Mouse (Mus musculus) lung, postnatal 0 days (tissue): ENCODE data around the gene Syngr1. TPM values are rescaled to one million over a fixed set of nuclear protein-coding genes. Genes with fewer than 3 reads are reported as not detected.

Source experiments
- ATAC-seq: fragments of 200-750 bp; cut with Nextera tagmentation; 2 replicates; pipeline ENCODE4 v1.8.0; 2017; ENCODE audit warnings: moderate library complexity
- DNase-seq: peaks from one replicate; pipeline ENCODE4 v3.0.0-alpha.2; 2016; ENCODE audit warnings: low spot score
- H3K27ac ChIP-seq: fragments of 300-500 bp; sonication (generic); 2 replicates; pipeline ENCODE4 v1.5.1; 2014; ENCODE audit warnings: antibody characterized with exemption, mild to moderate bottlenecking, low read length, mixed read lengths
- H3K27me3 ChIP-seq: fragments of 300-500 bp; sonication (generic); replicated peaks from 2 replicates; pipeline ENCODE4 v1.6.1; 2014; ENCODE audit warnings: low read length, mixed read lengths; ENCODE audit not compliant: insufficient read depth
- H3K36me3 ChIP-seq: fragments of 300-500 bp; sonication (generic); 2 replicates; pipeline ENCODE4 v1.6.1; 2014; ENCODE audit warnings: low read length, mixed read lengths; ENCODE audit not compliant: insufficient read depth
- H3K4me1 ChIP-seq: fragments of 300-500 bp; sonication (generic); 2 replicates; pipeline ENCODE4 v1.6.1; 2014; ENCODE audit warnings: antibody characterized with exemption, low read depth, low read length, mixed read lengths; ENCODE audit not compliant: insufficient read depth
- H3K4me2 ChIP-seq: fragments of 300-500 bp; sonication (generic); replicated peaks from 2 replicates; pipeline ENCODE4 v1.6.1; 2014; ENCODE audit warnings: low read depth, mild to moderate bottlenecking, low read length, moderate library complexity, mixed read lengths
- H3K4me3 ChIP-seq: fragments of 300-500 bp; sonication (generic); 2 replicates; pipeline ENCODE4 v1.5.1; 2014; ENCODE audit warnings: low read depth, low read length
- H3K9ac ChIP-seq: fragments of 300-500 bp; sonication (generic); replicated peaks from 2 replicates; pipeline ENCODE4 v1.6.1; 2014; ENCODE audit warnings: low read depth, mild to moderate bottlenecking
- H3K9me3 ChIP-seq: fragments of 300-500 bp; sonication (generic); 2 replicates; pipeline ENCODE4 v1.6.1; 2016; ENCODE audit warnings: low read length, mixed read lengths
- CTCF ChIP-seq: IDR thresholded peaks from 2 replicates; pipeline ENCODE4 v1.5.1; 2016; ENCODE audit warnings: antibody characterized with exemption, mild to moderate bottlenecking
- EP300 ChIP-seq: IDR thresholded peaks from 2 replicates; pipeline ENCODE4 v1.6.1; 2016; ENCODE audit warnings: antibody characterized with exemption, mild to moderate bottlenecking, control low read depth
- WGBS: fragments of 180-500 bp; shearing (Covaris S2); extraction: QIAGEN DNeasy Blood & Tissue Kit; methylation state at CpG from one replicate; pipeline ENCODE4 v1.1.7; 2014; 5-methylcytosine and 5-hydroxymethylcytosine counted together
- polyA plus RNA-seq: library from polyadenylated mRNA; unstranded; fragments of >200 nt; fragmentation: Nextera tagmentation; extraction: Ambion mirVana; gene quantifications from 2 replicates; pipeline ENCODE4 v1.2.1, GENCODE M21; 2015

Gene Syngr1
- polyA plus RNA-seq, 1 experiment from 2014 or later = 34.4 TPM

DNA sequence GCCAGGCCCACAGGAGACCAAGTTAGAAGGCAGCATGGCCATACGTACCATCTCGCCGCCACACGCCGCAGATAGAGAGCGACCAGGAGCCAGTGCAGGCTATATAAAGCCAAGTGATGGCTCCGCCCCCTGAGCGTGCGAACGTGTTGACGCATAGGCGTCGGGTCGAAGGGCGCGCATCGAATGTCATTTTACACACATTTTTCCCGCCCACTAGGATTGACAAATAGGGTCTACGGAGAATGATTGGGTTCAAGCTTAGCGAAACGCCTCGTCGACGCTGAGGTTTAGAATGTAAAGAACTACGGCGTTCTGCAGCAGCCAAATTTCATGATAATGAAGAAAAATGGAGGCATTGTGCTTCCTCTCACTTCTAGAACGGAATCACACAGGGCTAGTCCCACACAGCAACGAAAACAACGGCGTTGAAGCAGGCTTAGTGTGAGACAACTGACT, 7.8 kb upstream of the Syngr1 start:
- whole genome bisulfite sequencing = 0% methylated on average over 30 of the region's 30 CpGs
- Histone ChIP-seq H3K9me3 (no peaks in the 10 kb centered on the region), H3K4me1 (peaks cover 13% of the 10 kb centered on the region; the same call in 1 of the 2 replicates), H3K4me3 (peak overlapping the region; percentile 68), H3K36me3 (peaks cover 21% of the 10 kb centered on the region), H3K27me3 (no peaks in the 10 kb centered on the region), H3K9ac (peak overlapping the region; percentile 62), H3K27ac (peak overlapping the region; percentile 95), H3K4me2 (peak overlapping the region; percentile 72)
- DNase-seq (peak; percentile 99), ATAC-seq (peak; percentile 97)
- TF ChIP-seq EP300 (peak; percentile 86), CTCF (peak; percentile 49)

DNA sequence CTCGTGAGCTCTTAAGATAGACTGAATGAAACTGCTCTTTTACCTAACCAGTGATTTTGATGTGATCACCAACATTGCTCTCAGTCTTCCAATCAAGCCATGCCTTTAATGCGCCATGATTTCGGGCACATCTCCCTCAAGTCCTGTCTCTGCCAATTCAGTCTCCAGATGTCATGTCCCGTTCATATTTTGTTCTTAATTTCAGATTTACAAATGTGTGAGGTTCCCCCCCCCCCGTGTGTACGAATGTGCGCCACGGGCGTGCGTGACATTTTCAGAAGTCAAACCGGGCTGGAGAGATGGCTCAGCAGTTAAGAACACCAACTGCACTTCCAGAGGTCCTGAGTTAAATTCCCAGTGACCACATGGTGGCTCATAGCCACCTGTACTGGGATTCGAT, 7.4 kb upstream of the Syngr1 start:
- Histone ChIP-seq H3K36me3 (peaks cover 18% of the 10 kb centered on the region; the same call in 1 of the 2 replicates), H3K4me2 (peak overlapping the region; percentile 72), H3K4me1 (peaks cover 13% of the 10 kb centered on the region; the same call in 1 of the 2 replicates), H3K9ac (peak overlapping the region; percentile 44), H3K9me3 (no peaks in the 10 kb centered on the region), H3K27me3 (no peaks in the 10 kb centered on the region), H3K27ac (peak overlapping the region; percentile 95), H3K4me3 (peak overlapping the region; percentile 68)
- under 1% methylated on average over 12 of the region's 12 CpGs for WGBS
- DNase-seq (no peak), ATAC-seq (peak; percentile 18)
- no peak for TF ChIP-seq EP300
- no peak for TF ChIP-seq CTCF

DNA sequence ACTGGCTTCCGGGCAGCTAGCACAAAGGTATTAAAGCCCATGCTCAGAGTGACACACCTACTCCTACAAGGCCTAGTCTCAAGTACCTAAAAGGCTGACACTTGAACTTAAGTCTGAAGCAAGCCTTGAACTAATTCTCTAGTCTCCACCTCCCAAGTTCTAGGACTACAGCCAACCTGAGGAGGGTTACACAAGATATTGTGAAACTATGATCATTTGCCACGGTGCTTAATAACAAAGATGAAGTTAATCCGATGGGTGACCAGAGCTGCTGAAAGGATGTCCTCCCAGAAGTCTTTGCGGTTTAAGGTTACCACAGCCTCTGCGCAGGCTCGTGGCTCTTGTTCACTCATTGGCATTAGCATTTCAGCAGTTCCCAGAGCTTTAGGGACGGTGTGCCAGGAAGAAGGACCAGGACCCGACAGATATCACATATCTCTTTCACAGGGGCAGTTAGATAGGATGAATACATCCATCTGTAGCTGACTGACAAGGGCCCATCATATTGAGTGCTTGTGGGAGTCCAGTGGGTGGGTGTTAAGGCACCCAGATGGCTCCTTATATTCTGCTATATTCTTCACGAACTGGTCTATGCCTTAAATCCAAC, 3.6 kb upstream of the Syngr1 start:
- Histone ChIP-seq H3K9ac (no peak overlapping the region), H3K4me2 (no peak overlapping the region), H3K36me3 (no peaks in the 10 kb centered on the region), H3K27ac (no peak overlapping the region), H3K27me3 (peaks cover 15% of the 10 kb centered on the region), H3K4me3 (no peak overlapping the region), H3K4me1 (peaks cover 1% of the 10 kb centered on the region; the same call in 1 of the 2 replicates), H3K9me3 (no peaks in the 10 kb centered on the region)
- 68% methylated on average over 9 of the region's 9 CpGs for WGBS
- TF ChIP-seq EP300 = no peak
- no peak for TF ChIP-seq CTCF
- DNase-seq (no peak), ATAC-seq (no peak)

DNA sequence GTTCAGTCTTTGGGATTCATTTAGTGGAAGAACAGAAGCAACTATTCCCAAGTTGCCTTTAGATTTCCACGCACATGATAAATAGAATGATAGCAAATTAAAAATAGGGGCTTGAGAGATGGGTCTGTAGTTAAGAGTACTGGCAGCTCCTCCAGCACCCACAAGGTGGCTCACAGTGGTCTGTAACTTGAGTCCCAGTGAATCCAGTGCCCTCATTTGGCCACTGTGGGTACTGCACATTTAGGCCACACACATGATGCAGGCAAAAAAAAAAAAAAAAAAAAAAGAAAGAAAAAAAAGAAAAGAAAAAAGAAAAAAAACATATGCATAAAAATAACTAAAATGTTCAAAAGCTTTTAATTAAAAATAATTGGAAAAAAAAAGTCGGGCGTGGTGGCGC, 2.5 kb upstream of the Syngr1 start:
- no peak overlapping the region for H3K4me2 ChIP-seq
- H3K4me1 ChIP-seq = no peaks in the 10 kb centered on the region
- TF ChIP-seq EP300 (no peak), CTCF (peak; percentile 93)
- H3K9me3 ChIP-seq = no peaks in the 10 kb centered on the region
- 34% methylated on average over 4 of the region's 4 CpGs for WGBS
- H3K36me3 ChIP-seq = no peaks in the 10 kb centered on the region
- DNase-seq = peak; percentile 93
- no peak overlapping the region for H3K9ac ChIP-seq
- peaks cover 16% of the 10 kb centered on the region for H3K27me3 ChIP-seq
- no peak overlapping the region for H3K27ac ChIP-seq
- no peak overlapping the region for H3K4me3 ChIP-seq
- ATAC-seq = peak; percentile 63

DNA sequence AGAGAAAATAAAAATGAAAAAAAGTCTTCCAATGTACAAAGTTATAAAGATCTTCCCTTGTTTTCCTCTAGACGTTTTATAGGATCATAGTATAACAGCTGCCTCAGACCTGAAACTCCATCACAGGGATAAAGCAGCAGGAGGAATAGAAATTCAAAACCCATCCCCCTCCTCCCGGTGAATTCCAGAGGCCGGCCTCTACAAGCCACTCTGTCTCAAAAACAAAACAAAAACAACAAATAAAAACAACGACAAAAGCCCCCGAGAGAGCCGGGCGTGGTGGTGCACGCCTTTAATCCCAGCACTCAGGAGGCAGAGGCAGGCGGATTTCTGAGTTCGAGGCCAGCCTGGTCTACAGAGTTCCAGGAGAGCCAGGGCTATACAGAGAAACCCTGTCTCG, 979 bp upstream of the Syngr1 start:
- H3K27me3 ChIP-seq = peaks cover 16% of the 10 kb centered on the region

DNA sequence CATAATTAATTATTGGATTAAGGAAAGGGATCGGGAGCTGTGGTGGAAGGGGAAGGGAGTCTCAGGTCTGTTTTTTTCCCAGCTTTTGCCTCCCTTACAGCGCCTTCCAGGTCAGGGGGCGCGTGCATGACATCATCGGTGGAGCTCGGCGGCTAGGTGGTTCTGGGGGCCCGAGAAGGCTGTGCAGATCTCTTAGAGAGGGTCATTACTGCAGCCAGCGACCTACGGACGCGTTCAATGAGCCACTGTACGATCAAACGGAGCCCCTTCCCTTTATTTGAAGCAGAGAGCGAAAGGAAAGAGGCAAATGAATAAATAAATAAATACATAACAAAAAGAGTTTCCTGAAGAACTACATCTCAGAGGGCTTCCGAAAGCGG, 403 bp upstream of the Syngr1 start:
- under 1% methylated on average over 16 of the region's 17 CpGs for WGBS
- Histone ChIP-seq H3K27me3 (peaks cover 16% of the 10 kb centered on the region), H3K4me2 (peak overlapping the region; percentile 70), H3K4me3 (peak overlapping the region; percentile 48), H3K4me1 (no peaks in the 10 kb centered on the region), H3K27ac (no peak overlapping the region), H3K9ac (peak overlapping the region; percentile 45), H3K9me3 (no peaks in the 10 kb centered on the region), H3K36me3 (no peaks in the 10 kb centered on the region)
- no peak for ATAC-seq
- TF ChIP-seq EP300 = no peak
- TF ChIP-seq CTCF = no peak
- DNase-seq = peak; percentile 52

More for the DNA sequence above, 979 bp upstream of the Syngr1 start:
- Histone ChIP-seq H3K27ac (no peak overlapping the region), H3K9me3 (no peaks in the 10 kb centered on the region), H3K4me3 (no peak overlapping the region), H3K9ac (no peak overlapping the region), H3K36me3 (no peaks in the 10 kb centered on the region), H3K4me2 (no peak overlapping the region), H3K4me1 (no peaks in the 10 kb centered on the region)
- no peak for ATAC-seq
- no peak for DNase-seq
- 69% methylated on average over 11 of the region's 11 CpGs for WGBS
- TF ChIP-seq CTCF (no peak), EP300 (no peak)
